Mouse (Mus musculus): ENCODE data around the gene Mfsd12.

The Mfsd12 gene

DNA sequence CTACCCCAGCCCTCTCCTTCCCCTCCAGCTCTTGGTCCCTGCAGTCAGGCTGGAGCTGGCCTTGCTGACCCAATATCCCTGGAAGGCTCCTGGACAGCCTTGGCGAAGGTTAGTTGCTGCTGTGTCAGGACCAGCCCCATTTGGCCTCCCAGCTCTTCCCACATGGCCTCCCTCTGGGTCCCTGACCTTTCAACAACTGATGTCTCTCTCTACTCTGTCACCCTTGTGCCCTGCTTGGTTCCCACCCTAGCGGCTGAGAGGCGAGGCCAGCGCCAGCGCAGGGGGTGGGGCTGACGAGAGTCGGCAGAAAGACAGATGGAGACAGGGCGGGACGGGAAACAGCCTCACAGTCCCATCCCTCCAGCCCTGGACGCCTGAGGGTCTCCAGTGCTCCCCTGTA is 28.9 kb upstream of the Mfsd12 start, which contains the start of gene Tbxa2r:
Gene Tbxa2r, plus strand, starts transcription at position 346 of the 400 bp plus-strand sequence.
- no peak for DNase-seq (ENCODE audit: extremely low read depth, low read depth)

DNA sequence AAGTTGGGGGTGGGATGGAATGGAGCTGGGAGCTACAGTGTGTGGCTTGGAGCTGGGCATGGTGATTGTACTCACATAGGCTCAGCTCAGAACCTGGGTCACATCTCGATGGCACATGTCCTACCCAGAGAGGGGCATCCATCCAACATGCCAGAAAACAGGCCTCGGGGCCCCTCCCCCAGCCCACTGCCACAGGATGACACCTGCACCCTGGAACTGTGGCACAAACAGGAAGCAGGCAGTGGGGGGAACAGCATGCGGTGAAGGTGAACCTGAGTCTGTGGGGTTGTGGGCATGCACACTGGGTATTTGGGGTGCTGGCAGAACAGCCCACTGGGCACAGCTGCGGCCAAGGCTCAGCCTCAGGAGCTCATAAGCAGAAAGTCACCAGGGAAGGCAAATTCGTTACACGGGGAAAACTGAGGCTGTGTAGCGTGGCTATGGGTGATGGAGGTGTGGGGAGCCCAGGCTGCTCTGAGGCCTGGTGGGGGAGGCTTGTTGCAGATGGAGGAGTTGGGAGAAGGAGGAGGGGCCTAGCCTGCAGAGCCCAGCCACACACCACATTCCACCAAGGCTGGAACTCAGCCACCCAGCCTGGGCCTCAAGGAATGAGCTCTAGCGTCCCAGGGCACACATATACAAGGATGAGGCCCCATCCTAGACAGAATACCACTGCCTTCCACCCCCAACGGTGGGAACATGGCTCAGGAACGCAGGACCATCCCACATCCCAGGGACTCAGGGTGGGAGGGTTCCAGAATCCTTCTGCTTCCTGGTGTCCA is 27.9 kb upstream of the Mfsd12 start:
- DNase-seq (ENCODE audit: extremely low read depth, low read depth) = no peak

- no peak for DNase-seq (ENCODE audit: extremely low read depth, low read depth)
These were observed 27.3 kb upstream of the Mfsd12 start for GRCm38 (mm10) chr10:81330007-81330406.

GRCm38 (mm10) chr10:81332277-81332676 is 25.0 kb upstream of the Mfsd12 start:
- no peak for DNase-seq (ENCODE audit: extremely low read depth, low read depth)

- DNase-seq (ENCODE audit: extremely low read depth, low read depth) = no peak
These were observed 23.0 kb upstream of the Mfsd12 start for GRCm38 (mm10) chr10:81334324-81334723.

DNA sequence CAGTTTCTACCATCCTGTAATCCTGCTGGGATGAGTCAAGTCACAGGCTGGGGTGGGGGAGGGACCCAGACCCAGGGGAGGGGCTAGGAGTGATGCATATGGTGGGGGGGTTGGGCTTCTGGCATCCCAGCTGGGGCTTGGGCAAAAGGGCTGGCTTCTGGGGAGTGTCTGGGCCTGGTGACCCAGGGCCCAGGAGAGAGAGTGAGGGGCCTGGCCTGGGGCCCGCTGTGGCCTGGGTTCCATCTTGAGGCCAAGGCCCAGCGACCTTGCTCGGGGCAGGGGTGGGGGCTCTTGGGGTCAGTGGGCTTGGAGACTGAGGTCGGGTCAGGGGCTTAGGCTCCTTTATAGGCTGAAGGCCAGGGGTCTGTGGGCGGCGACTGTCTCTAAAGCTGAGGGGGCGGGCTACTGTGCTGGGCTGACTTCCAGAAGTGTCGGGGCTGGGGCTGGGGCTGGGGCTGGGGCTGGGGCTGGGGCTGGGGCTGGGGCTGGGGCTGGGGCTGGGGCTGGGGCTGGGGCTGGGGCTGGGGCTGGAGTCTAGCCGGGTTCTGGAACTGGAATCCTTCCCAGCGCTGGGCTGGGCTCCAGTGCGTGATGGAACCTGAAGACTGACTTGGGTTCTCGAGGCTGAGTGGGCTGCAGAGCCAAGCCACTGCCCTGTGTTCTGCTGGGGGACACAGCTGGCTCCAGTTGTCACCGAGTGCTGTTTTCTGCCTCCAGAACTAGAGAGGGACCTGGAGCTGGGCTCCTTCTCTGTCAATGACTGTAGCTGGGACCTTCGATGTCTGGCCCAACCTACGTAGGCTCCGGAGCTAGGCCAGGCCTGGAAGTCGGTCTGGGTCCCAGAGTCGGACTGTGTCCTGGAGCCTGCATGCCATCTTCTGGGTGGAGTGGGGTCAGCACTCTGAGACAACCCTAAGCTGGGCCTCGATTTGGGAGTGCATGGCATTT is 21.6 kb upstream of the Mfsd12 start:
- no peak for DNase-seq (ENCODE audit: extremely low read depth, low read depth)

DNA sequence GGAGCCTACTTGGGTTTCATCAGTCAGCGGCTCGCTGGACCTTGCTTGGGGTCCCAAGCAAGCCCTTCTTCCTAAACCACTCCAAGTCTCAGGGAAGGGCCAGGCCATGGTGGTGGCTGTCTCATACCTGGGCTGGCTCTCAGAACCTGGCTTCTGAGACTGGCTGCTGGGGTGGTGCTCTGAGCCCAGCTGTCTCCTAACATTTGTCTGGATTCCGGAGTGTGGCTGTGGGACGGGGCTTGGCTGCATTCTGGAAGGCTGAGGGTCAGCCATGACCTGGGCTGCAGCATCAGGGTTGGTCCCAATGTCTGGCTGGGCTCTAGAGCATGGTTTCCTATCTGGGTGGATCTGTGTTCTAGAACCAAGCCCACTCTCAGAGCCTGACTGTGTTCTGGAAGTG is 20.7 kb upstream of the Mfsd12 start:
- no peak for DNase-seq (ENCODE audit: extremely low read depth, low read depth)

- DNase-seq (ENCODE audit: extremely low read depth, low read depth) = no peak
These were observed 16.5 kb upstream of the Mfsd12 start for GRCm38 (mm10) chr10:81340551-81341332.

DNA sequence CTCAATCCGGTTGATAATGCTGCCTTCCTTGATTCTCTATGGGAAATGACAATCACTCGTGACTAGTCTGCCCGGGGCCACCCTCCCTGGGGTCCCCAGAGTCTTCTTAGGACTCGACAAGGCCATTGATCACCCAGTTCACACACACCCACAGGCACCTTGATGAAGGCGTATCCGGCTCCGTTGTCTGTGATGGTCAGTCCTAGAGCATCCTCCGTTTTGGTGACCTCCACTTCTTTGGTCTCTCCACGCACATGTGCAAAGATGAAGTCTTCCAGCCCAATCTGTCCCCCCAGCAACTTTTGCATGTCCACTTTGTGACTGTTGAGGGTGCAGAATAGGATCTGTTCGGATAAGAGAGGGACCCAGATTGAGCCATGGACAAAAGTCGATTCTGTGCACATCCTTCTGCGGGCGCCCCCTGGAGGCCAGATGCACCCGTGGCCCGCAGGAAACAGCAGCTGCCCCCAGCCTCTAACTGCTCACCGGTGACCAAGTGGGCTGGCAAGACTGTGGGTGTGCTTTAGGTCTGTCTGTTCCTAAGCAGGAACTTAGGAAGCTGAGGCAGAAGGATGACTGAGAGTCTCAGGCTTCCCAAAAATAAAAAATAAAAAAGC is 15.8 kb upstream of the Mfsd12 start:
- DNase-seq (ENCODE audit: extremely low read depth, low read depth) = no peak

DNA sequence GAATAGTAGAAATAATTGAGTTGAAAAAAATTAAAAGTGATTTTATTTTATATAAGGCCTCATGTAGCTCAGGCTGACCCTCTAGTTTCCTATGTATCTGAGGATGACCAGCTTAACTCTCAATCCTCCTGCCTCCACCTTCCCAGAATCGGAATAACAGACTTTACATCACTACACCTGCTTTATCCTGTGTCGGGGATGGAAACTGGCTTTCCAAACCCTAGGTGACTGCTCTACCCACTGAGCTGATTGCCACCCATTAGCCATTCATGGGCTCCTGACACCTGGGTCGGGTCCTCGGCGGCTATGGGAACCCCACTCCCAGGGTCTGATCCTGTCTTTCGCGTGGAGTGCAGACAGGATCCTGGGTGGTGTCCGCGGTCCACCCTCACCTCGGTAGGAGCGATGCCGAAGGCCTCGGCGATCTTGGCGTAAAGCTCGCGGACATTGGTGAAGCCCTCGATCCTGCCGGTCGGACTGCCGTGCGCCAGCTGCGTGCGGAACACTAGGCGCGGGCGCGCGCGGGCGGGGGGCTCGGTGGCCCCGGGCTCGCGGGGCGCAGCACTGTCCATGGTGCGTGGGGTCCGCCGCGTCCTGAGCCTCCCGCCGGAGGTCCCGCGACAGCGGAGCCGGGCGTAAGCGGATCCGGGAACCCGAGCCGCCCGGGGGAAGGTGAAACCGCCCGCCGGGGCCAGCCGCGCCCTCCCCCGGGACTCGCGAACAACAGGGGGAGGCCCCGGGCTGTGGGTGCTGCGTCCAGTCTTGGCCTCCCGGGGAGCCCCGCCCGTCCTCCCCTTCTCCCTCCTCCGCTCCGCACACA is 14.4 kb upstream of the Mfsd12 start, which contains the start of gene Gipc3:
Gene Gipc3, minus strand, starts transcription at position 581 of the 820 bp plus-strand sequence.
- DNase-seq (ENCODE audit: extremely low read depth, low read depth) = no peak

GRCm38 (mm10) chr10:81344421-81345161 is 12.7 kb upstream of the Mfsd12 start:
- no peak for DNase-seq (ENCODE audit: extremely low read depth, low read depth)

- no peak for DNase-seq (ENCODE audit: extremely low read depth, low read depth)
These were observed 12.1 kb upstream of the Mfsd12 start for GRCm38 (mm10) chr10:81345162-81345534.

DNA sequence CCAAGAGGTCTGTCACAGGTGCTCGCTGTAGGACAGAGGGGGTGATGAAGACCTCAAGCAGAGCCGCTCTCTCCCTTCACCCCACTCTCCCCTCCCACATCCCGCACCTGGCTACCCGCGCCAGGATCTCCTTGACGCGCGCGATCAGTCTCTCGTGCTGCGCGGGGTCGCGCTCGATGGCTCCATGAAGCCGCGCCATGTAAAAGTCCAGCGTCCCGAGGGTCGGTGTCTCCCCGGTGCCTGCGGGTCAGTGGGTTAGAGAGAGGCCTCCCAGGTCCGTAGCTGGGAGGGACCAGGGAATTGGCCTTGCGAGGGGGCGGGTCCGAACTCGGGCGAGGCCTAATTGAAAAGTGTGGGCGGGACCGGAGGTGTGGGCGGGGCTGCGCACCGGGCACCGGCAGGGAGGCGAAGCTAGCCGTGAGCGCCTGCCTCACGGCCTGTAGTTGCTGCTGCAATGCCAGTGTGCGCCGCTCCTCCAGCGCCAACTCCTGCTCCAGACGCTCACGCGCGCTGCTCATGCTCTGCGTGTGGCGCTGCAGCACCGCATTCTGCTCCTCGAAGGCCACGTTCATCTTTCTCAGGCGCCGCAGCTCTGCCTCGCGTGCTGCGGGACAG is 10.7 kb upstream of the Mfsd12 start:
- no peak for DNase-seq (ENCODE audit: extremely low read depth, low read depth)

GRCm38 (mm10) chr10:81349146-81349545 is 8.1 kb upstream of the Mfsd12 start:
- no peak for DNase-seq (ENCODE audit: extremely low read depth, low read depth)

GRCm38 (mm10) chr10:81349961-81350350 is 7.3 kb upstream of the Mfsd12 start:
- DNase-seq (ENCODE audit: extremely low read depth, low read depth) = no peak

DNA sequence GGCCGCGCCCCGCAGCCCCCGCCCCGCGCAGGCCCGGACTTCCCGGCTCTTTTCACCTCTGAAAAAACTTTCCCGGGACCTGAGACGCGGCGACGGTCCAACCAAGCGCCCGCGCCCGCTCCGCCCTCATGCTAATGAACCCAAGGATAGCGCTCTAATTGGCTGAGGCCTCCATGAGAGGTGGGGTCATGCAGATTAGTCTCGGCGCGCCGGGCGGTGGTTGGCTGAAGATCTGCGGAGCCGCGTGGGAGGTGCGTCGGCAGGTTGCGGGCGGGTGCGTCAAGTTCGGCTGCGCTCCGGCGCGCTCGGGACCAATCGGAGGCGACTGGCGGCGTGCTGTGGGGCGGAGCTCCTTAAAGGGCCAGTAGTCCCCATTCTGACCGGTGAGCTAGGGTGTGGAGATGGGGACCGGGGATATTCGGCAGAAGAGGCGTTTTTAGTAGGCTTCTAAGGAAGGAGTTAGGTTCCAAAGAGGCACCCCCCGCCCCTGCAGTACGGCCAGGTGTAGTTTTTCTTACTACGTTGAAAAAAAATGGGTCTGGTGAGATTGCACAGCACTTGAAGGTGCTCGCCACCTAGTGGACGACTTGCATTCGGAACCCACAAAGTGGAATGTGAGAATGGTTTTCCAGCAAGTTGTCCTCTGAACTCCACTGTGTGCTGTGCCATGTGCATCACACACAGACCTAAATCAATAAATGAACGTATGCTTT is 6.8 kb upstream of the Mfsd12 start, which contains the start of gene Hmg20b:
Gene Hmg20b, minus strand, starts transcription at position 130 of the 713 bp plus-strand sequence.
- peak; percentile 93 for DNase-seq (ENCODE audit: extremely low read depth, low read depth)

DNA sequence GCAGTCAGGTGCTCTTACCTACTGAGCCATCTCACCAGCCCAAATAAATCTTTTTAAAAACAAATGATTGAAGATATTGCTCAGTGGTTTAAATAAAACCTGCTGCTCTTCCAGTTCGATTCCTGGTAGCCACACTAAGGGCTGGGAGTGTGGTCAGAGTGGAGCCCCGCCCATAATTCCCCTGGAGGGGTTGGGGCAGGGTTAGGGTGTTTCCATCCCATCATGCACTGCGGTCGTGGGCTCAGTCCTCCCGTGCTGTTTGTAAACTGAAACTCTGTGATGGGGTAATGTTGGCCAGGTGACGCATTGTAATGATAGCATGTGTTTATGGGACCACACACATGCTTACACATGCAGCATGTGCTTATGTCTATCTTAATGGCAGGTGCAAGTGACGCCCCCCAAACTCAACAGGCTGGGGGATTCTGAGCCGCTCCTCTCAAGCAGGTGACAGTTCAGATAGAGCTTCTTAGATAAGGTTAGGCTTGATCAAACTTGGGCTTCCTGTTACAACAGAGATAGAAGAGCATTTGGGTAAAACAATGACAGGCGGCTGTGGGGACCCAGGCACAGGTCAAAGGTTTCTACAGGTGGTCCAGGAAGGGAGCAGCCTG is 5.5 kb upstream of the Mfsd12 start:
- peak; percentile 78 for DNase-seq (ENCODE audit: extremely low read depth, low read depth)

All from MEL-GATA-1-ER (cell line).